Mouse (Mus musculus) midbrain, postnatal 0 days (tissue): ENCODE data around the gene Iqschfp. TPM values are rescaled to one million over a fixed set of nuclear protein-coding genes. Genes with fewer than 3 reads are reported as not detected.

Experiments
- ATAC-seq: fragments of 200-750 bp; cut with Nextera tagmentation; 2 replicates; pipeline ENCODE4 v1.8.0; 2017; ENCODE audit warnings: moderate number of reproducible peaks, mild to moderate bottlenecking, moderate TSS enrichment, moderate library complexity; ENCODE audit not compliant: low FRiP score
- DNase-seq: peaks from one replicate; pipeline ENCODE4 v3.0.0-alpha.2; 2015; ENCODE audit warnings: low spot score
- H3K27ac ChIP-seq: fragments of 300-500 bp; sonication (generic); 2 replicates; pipeline ENCODE4 v1.5.1; 2014; ENCODE audit warnings: low read depth, mild to moderate bottlenecking, low read length, mixed read lengths
- H3K27me3 ChIP-seq: fragments of 300-500 bp; sonication (generic); 2 replicates; pipeline ENCODE4 v1.6.1; 2014; ENCODE audit warnings: low read length, control low read depth, mixed read lengths; ENCODE audit not compliant: insufficient read depth
- H3K36me3 ChIP-seq: fragments of 300-500 bp; sonication (generic); 2 replicates; pipeline ENCODE4 v1.6.1; 2014; ENCODE audit warnings: low read length, control low read depth, mixed read lengths; ENCODE audit not compliant: insufficient read depth
- H3K4me1 ChIP-seq: fragments of 300-500 bp; sonication (generic); 2 replicates; pipeline ENCODE4 v1.6.1; 2014; ENCODE audit warnings: mild to moderate bottlenecking, control low read depth, antibody characterized with exemption, low read length, mixed read lengths; ENCODE audit not compliant: insufficient read depth
- H3K4me2 ChIP-seq: fragments of 300-500 bp; sonication (generic); 2 replicates; pipeline ENCODE4 v1.6.1; 2014; ENCODE audit warnings: low read depth, mild to moderate bottlenecking, low read length, mixed read lengths; ENCODE audit not compliant: poor library complexity, severe bottlenecking
- H3K4me3 ChIP-seq: fragments of 300-500 bp; sonication (generic); 2 replicates; pipeline ENCODE4 v1.5.1; 2014; ENCODE audit warnings: low read depth, mild to moderate bottlenecking, low read length, moderate library complexity
- H3K9ac ChIP-seq: fragments of 300-500 bp; sonication (generic); replicated peaks from 2 replicates; pipeline ENCODE4 v1.6.1; 2014; ENCODE audit warnings: mild to moderate bottlenecking, low read length, moderate library complexity, mixed read lengths; ENCODE audit not compliant: poor library complexity, severe bottlenecking
- H3K9me3 ChIP-seq: fragments of 300-500 bp; sonication (generic); 2 replicates; pipeline ENCODE4 v1.6.1; 2016; ENCODE audit warnings: low read length, control low read depth
- CTCF ChIP-seq: IDR thresholded peaks from 2 replicates; pipeline ENCODE4 v1.5.1; 2016; ENCODE audit warnings: antibody characterized with exemption, mild to moderate bottlenecking
- WGBS: fragments of 180-500 bp; shearing (Covaris S2); extraction: QIAGEN DNeasy Blood & Tissue Kit; methylation state at CpG from one replicate; pipeline ENCODE4 v1.1.7; 2014; 5-methylcytosine and 5-hydroxymethylcytosine counted together
- polyA plus RNA-seq: library from polyadenylated mRNA; unstranded; fragments of >200 nt; fragmentation: Nextera tagmentation; extraction: Ambion mirVana; gene quantifications from 2 replicates; pipeline ENCODE4 v1.2.1, GENCODE M21; 2015
- total RNA-seq: library from RNA; depleted of rRNA; stranded (reverse); fragments of >200 nt; gene quantifications from 2 replicates; pipeline ENCODE4 v1.2.3, GENCODE M21; 2014

The Iqschfp gene
- total and polyA plus RNA-seq, 2 experiments from 2014 or later: 4.5 to 5.7 TPM

- no peaks in the 10 kb centered on the region for H3K9me3 ChIP-seq
- no peak overlapping the region for H3K4me2 ChIP-seq
- H3K27me3 ChIP-seq: no peaks in the 10 kb centered on the region
- WGBS: 77% methylated on average over 6 of the region's 6 CpGs
- no peak for DNase-seq
- H3K36me3 ChIP-seq: no peaks in the 10 kb centered on the region
- no peak overlapping the region for H3K9ac ChIP-seq
- no peak for TF ChIP-seq CTCF
- H3K4me3 ChIP-seq: no peak overlapping the region
- no peak overlapping the region for H3K27ac ChIP-seq
- H3K4me1 ChIP-seq: no peaks in the 10 kb centered on the region
- ATAC-seq: no peak
These were observed 666.7 kb downstream of the Iqschfp start for GRCm38 (mm10) chr3:68558744-68559143.

GRCm38 (mm10) chr3:68560057-68560456 is 668.0 kb downstream of the Iqschfp start:
- no peaks in the 10 kb centered on the region for H3K36me3 ChIP-seq
- ATAC-seq (no peak), DNase-seq (peak; percentile 30)
- H3K4me2 ChIP-seq: no peak overlapping the region
- H3K27me3 ChIP-seq: no peaks in the 10 kb centered on the region
- TF ChIP-seq CTCF: no peak
- H3K4me3 ChIP-seq: no peak overlapping the region
- WGBS: 75% methylated on average over 5 of the region's 5 CpGs
- no peak overlapping the region for H3K9ac ChIP-seq
- no peaks in the 10 kb centered on the region for H3K9me3 ChIP-seq
- H3K4me1 ChIP-seq: no peaks in the 10 kb centered on the region
- no peak overlapping the region for H3K27ac ChIP-seq

GRCm38 (mm10) chr3:68562838-68563237 is 670.8 kb downstream of the Iqschfp start:
- Histone ChIP-seq H3K27me3 (no peaks in the 10 kb centered on the region), H3K27ac (no peak overlapping the region), H3K9me3 (no peaks in the 10 kb centered on the region), H3K4me1 (no peaks in the 10 kb centered on the region), H3K36me3 (no peaks in the 10 kb centered on the region), H3K9ac (no peak overlapping the region), H3K4me3 (no peak overlapping the region), H3K4me2 (no peak overlapping the region)
- DNase-seq (no peak), ATAC-seq (no peak)
- peak; percentile 42 for TF ChIP-seq CTCF
- WGBS: 79% methylated on average over 2 of the region's 2 CpGs

- no peaks in the 10 kb centered on the region for H3K9me3 ChIP-seq
- no peaks in the 10 kb centered on the region for H3K27me3 ChIP-seq
- no peak overlapping the region for H3K4me3 ChIP-seq
- H3K4me2 ChIP-seq: no peak overlapping the region
- no peaks in the 10 kb centered on the region for H3K4me1 ChIP-seq
- TF ChIP-seq CTCF: no peak
- 64% methylated on average over 8 of the region's 8 CpGs for WGBS
- ATAC-seq (peak; percentile 52; the same call in 1 of the 2 replicates), DNase-seq (peak; percentile 88)
- H3K27ac ChIP-seq: no peak overlapping the region
- H3K36me3 ChIP-seq: no peaks in the 10 kb centered on the region
- no peak overlapping the region for H3K9ac ChIP-seq
These were observed 671.9 kb downstream of the Iqschfp start for GRCm38 (mm10) chr3:68563922-68564321.

- H3K36me3 ChIP-seq: no peaks in the 10 kb centered on the region
- H3K27me3 ChIP-seq: no peaks in the 10 kb centered on the region
- no peaks in the 10 kb centered on the region for H3K9me3 ChIP-seq
- no peak for ATAC-seq
- no peak overlapping the region for H3K9ac ChIP-seq
- no peak for TF ChIP-seq CTCF
- no peak overlapping the region for H3K4me2 ChIP-seq
- no peaks in the 10 kb centered on the region for H3K4me1 ChIP-seq
- DNase-seq: no peak
- 53% methylated on average over 10 of the region's 10 CpGs for WGBS
- no peak overlapping the region for H3K4me3 ChIP-seq
- no peak overlapping the region for H3K27ac ChIP-seq
These were observed 673.1 kb downstream of the Iqschfp start for GRCm38 (mm10) chr3:68564978-68565674.

GRCm38 (mm10) chr3:68565675-68566055 is 673.6 kb downstream of the Iqschfp start:
- WGBS: 49% methylated on average over 4 of the region's 4 CpGs
- no peak overlapping the region for H3K4me3 ChIP-seq
- no peaks in the 10 kb centered on the region for H3K36me3 ChIP-seq
- H3K9ac ChIP-seq: no peak overlapping the region
- H3K27me3 ChIP-seq: no peaks in the 10 kb centered on the region
- no peak for DNase-seq
- no peaks in the 10 kb centered on the region for H3K4me1 ChIP-seq
- no peak overlapping the region for H3K27ac ChIP-seq
- no peak for TF ChIP-seq CTCF
- H3K4me2 ChIP-seq: no peak overlapping the region
- no peak for ATAC-seq
- no peaks in the 10 kb centered on the region for H3K9me3 ChIP-seq
